Mouse (Mus musculus): ENCODE data around the gene Spint2.

- TF ChIP-seq CTCF (IDR thresholded peaks at IDR 0.05; ENCODE audit: low read depth) (no peak), EP300 (IDR thresholded peaks at IDR 0.05; ENCODE audit: low read depth) (no peak)
Observed at GRCm38 (mm10) chr7:29271687-29272465, 9.8 kb downstream of the Spint2 start.
